Mouse (Mus musculus) skeletal muscle tissue, postnatal 0 days (tissue): ENCODE data around the gene Sult2a3. TPM values are rescaled to one million over a fixed set of nuclear protein-coding genes. Genes with fewer than 3 reads are reported as not detected.

Experiments used
- polyA plus RNA-seq: library from polyadenylated mRNA; unstranded; fragments of >200 nt; fragmentation: Nextera tagmentation; extraction: Ambion mirVana; gene quantifications from 2 replicates; pipeline ENCODE4 v1.2.1, GENCODE M21; 2015

The Sult2a3 gene
- not detected in 2 replicates for polyA plus RNA-seq

GRCm38 (mm10) chr7:14122944-14123343 lies at the start of gene Sult2a3:
TSS of gene Sult2a3 (minus strand) at chr7:14123044.

Other genes starting within 250 kb of the Sult2a3 start
- not detected in 2 replicates for gene Sult2a4, start 133.4 kb downstream of the Sult2a3 start, polyA plus RNA-seq
- gene Sult2a6, start 131.8 kb upstream of the Sult2a3 start, polyA plus RNA-seq: not detected in 2 replicates
- not detected in 2 replicates for gene Obox8, start 210.5 kb upstream of the Sult2a3 start, polyA plus RNA-seq